Mouse (Mus musculus) right cerebral cortex, adult 2 months (tissue): ENCODE measurements around the gene Msantd2.

Source experiments
- DNase-seq, 2 experiments: peaks; one replicate each; pipeline ENCODE4 v3.0.0; 2021 to 2022; ENCODE audit warnings: low spot score in 2 of 2

Msantd2 gene

DNA sequence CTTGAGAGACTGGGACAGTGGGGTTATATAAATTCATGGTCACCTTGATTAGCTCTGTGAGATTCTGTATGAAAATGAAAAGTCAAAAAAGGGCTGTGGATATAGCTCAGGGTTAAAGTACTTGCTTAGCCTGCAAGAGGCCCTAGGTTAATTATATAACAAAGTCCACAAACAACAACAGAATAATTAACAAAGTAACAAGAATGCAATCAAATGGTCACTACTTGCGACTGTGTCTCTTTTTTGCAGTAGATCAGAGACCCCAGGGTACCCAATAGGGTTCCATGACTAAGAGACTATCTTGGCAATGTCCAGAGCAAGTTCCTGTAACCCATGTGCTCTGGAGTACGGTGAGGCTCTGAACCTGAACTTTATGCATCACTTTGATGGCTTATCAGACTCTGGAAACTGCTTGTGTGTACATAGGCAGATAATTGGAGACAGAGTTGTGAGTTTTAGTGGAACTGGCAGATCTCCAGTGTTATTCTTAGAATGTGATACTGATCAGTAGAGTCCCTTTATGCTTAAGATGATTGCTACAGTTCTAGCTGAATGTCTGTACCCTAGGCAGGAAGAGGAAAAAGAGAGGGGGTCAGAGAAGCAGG, 80.2 kb downstream of the Msantd2 start:
- DNase-seq = no peak

DNA sequence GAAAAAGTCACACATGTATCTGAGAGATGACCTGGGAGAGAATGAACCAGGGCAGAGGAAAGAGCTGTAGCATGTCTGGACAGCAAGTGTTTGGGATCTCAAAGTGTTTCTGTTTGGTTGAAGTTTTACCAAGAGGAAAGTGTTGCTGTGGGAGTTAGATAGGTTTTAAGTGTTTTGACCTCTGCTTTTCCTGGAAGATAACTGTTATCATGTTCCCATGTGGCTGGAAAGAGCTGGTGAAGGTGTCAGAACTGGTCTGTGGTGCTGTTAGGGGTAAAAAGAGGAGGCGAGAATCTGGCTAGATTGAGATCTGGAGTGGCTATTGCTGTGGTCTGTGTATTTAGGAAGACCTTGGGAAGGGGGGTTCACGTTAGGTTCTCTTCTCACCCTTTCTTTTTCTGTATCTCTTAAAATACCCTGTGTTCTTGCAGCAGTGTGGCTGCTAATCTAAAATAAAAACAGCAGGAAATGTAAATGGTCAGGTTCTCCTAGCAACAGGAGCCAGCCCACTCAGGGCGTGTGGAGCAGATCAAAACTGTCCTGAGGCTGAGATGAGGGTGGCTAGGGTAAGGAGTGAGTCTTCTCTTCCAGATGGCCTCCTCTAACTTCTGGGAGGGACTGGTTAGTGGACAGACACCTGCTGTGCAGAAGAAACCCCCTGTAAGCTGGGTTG, 83.2 kb downstream of the Msantd2 start:
- no peak for DNase-seq
